Mouse (Mus musculus): ENCODE results near the gene Mri1. TPM values are rescaled to one million over a fixed set of nuclear protein-coding genes. Genes with fewer than 3 reads are reported as not detected.

The Mri1 gene
- total RNA-seq (2021) = 10 to 100 TPM; 10.8 to 12.0 TPM
- polyA plus RNA-seq (2012; rRNA removed) = 13.6 and 20.8 TPM in 2 replicates
- long read RNA-seq, partial matches to known transcripts = 0 of 4 reads
- long read RNA-seq, other reads (novel, unspliced or antisense) = 1 of 4 reads

GRCm38 (mm10) chr8:84256822-84257610 is at the start of gene Mri1:
Gene Mri1, minus strand, starts transcription at chr8:84257326.
- peaks cover 8% of the 10 kb centered on the region for H3K4me1 ChIP-seq (ENCODE audit: control insufficient read depth, insufficient read depth, low read length)
- no peaks in the 10 kb centered on the region for H3K36me3 ChIP-seq (ENCODE audit: control insufficient read depth, insufficient read depth, low read length)
- TF ChIP-seq CTCF (IDR thresholded peaks at IDR 0.05) (no peak), EP300 (IDR thresholded peaks at IDR 0.05; ENCODE audit: insufficient read depth, low read depth, low read length) (peak; percentile 80; the same call in 1 of the 2 replicates), POLR2A (IDR thresholded peaks at IDR 0.05; ENCODE audit: insufficient read depth, low read depth, low read length) (peak; percentile 78)
- DNase-seq = peak; percentile 82 to 87
- no peaks in the 10 kb centered on the region for H3K27me3 ChIP-seq (ENCODE audit: control insufficient read depth, insufficient read depth, low read length)
- H3K4me3 ChIP-seq = peak within 1 kb of the TSS; percentile 67
- intact Hi-C loops (cut with DNase I) = loop anchor here (2.0 kb wide), 1 partner anchor 20 kb away; the partner anchor contains the start of gene Zswim4
- H3K9ac ChIP-seq (ENCODE audit: low read depth, low read length) = peak within 1 kb of the TSS; percentile 81
- H3K79me2 ChIP-seq (replicated peaks; ENCODE audit: control insufficient read depth, insufficient read depth, low read length) = no peaks in the 10 kb centered on the region
- peak within 1 kb of the TSS; percentile 85 for H3K27ac ChIP-seq
- WGBS = under 1% methylated on average over 64 of the region's 64 CpGs

GRCm38 (mm10) chr8:84303951-84304350 is 46.8 kb upstream of the Mri1 start:
- peak in 1 of 2 experiments; percentile 10 for DNase-seq
- Histone ChIP-seq H3K27ac (peak overlapping the region; percentile 33; the same call in 1 of the 2 replicates), H3K4me1 (ENCODE audit: control insufficient read depth, insufficient read depth, low read length) (peaks cover 3% of the 10 kb centered on the region; the same call in 1 of the 2 replicates), H3K9ac (ENCODE audit: low read depth, low read length) (no peak overlapping the region), H3K27me3 (ENCODE audit: control insufficient read depth, insufficient read depth, low read length) (no peaks in the 10 kb centered on the region), H3K79me2 (replicated peaks; ENCODE audit: control insufficient read depth, insufficient read depth, low read length) (no peaks in the 10 kb centered on the region), H3K36me3 (ENCODE audit: control insufficient read depth, insufficient read depth, low read length) (no peaks in the 10 kb centered on the region), H3K4me3 (no peak overlapping the region)
- TF ChIP-seq POLR2A (IDR thresholded peaks at IDR 0.05; ENCODE audit: insufficient read depth, low read depth, low read length) (no peak), CTCF (IDR thresholded peaks at IDR 0.05) (no peak), EP300 (IDR thresholded peaks at IDR 0.05; ENCODE audit: insufficient read depth, low read depth, low read length) (no peak)
- intact Hi-C loops (cut with DNase I) = no loop called here
- 42% methylated on average over 2 of the region's 2 CpGs for WGBS

- no peak overlapping the region for H3K27ac ChIP-seq
- H3K4me1 ChIP-seq (ENCODE audit: control insufficient read depth, insufficient read depth, low read length) = no peaks in the 10 kb centered on the region
- no peak overlapping the region for H3K9ac ChIP-seq (ENCODE audit: low read depth, low read length)
- no peaks in the 10 kb centered on the region for H3K36me3 ChIP-seq (ENCODE audit: control insufficient read depth, insufficient read depth, low read length)
- no peak overlapping the region for H3K4me3 ChIP-seq
- H3K27me3 ChIP-seq (ENCODE audit: control insufficient read depth, insufficient read depth, low read length) = no peaks in the 10 kb centered on the region
- 74% methylated on average over 5 of the region's 5 CpGs for WGBS
- intact Hi-C loops (cut with DNase I) = no loop called here
- TF ChIP-seq EP300 (IDR thresholded peaks at IDR 0.05; ENCODE audit: insufficient read depth, low read depth, low read length) = no peak
- TF ChIP-seq CTCF (IDR thresholded peaks at IDR 0.05) = no peak
- TF ChIP-seq POLR2A (IDR thresholded peaks at IDR 0.05; ENCODE audit: insufficient read depth, low read depth, low read length) = no peak
- no peak for DNase-seq
- H3K79me2 ChIP-seq (replicated peaks; ENCODE audit: control insufficient read depth, insufficient read depth, low read length) = no peaks in the 10 kb centered on the region
Measured at GRCm38 (mm10) chr8:84297029-84297785, 40.1 kb upstream of the Mri1 start.

GRCm38 (mm10) chr8:84291688-84292087 is 34.6 kb upstream of the Mri1 start:
- no peak overlapping the region for H3K4me3 ChIP-seq
- TF ChIP-seq CTCF (IDR thresholded peaks at IDR 0.05) (peak; percentile 95), EP300 (IDR thresholded peaks at IDR 0.05; ENCODE audit: insufficient read depth, low read depth, low read length) (no peak)
- WGBS = 25% methylated on average over 8 of the region's 8 CpGs
- DNase-seq = peak; percentile 39 to 64
- H3K36me3 ChIP-seq (ENCODE audit: control insufficient read depth, insufficient read depth, low read length) = no peaks in the 10 kb centered on the region
- no peaks in the 10 kb centered on the region for H3K27me3 ChIP-seq (ENCODE audit: control insufficient read depth, insufficient read depth, low read length)
- intact Hi-C loops (cut with DNase I) = loop anchor here (1.0 to 5.0 kb wide), 2 partner anchors 66 to 266 kb away; no protein-coding TSS in a partner anchor
- no peak overlapping the region for H3K27ac ChIP-seq
- H3K4me1 ChIP-seq (ENCODE audit: control insufficient read depth, insufficient read depth, low read length) = no peaks in the 10 kb centered on the region
- no peaks in the 10 kb centered on the region for H3K79me2 ChIP-seq (replicated peaks; ENCODE audit: control insufficient read depth, insufficient read depth, low read length)
- H3K9ac ChIP-seq (ENCODE audit: low read depth, low read length) = no peak overlapping the region

- no peaks in the 10 kb centered on the region for H3K79me2 ChIP-seq (replicated peaks; ENCODE audit: control insufficient read depth, insufficient read depth, low read length)
- H3K27ac ChIP-seq = no peak overlapping the region
- H3K9ac ChIP-seq (ENCODE audit: low read depth, low read length) = no peak overlapping the region
- H3K4me1 ChIP-seq (ENCODE audit: control insufficient read depth, insufficient read depth, low read length) = no peaks in the 10 kb centered on the region
- no peaks in the 10 kb centered on the region for H3K27me3 ChIP-seq (ENCODE audit: control insufficient read depth, insufficient read depth, low read length)
- 63% methylated on average over 5 of the region's 5 CpGs for WGBS
- TF ChIP-seq CTCF (IDR thresholded peaks at IDR 0.05) (no peak), POLR2A (IDR thresholded peaks at IDR 0.05; ENCODE audit: insufficient read depth, low read depth, low read length) (no peak), EP300 (IDR thresholded peaks at IDR 0.05; ENCODE audit: insufficient read depth, low read depth, low read length) (no peak)
- no peaks in the 10 kb centered on the region for H3K36me3 ChIP-seq (ENCODE audit: control insufficient read depth, insufficient read depth, low read length)
- H3K4me3 ChIP-seq = no peak overlapping the region
- no peak for DNase-seq
- intact Hi-C loops (cut with DNase I) = loop anchor here (5.0 kb wide), 1 partner anchor 266 kb away; no protein-coding TSS in a partner anchor
Measured at GRCm38 (mm10) chr8:84291086-84291485, 34.0 kb upstream of the Mri1 start.
